Comparison of ENCODE assay signal across 8 mouse cellular contexts in genomic region chr16:91884196-91884595, GRCm38 (mm10).
DNase-seq lines count a peak whose midpoint lies in the region; ATAC-seq and TF ChIP-seq lines count a peak whose summit lies in the region.

No protein-coding gene starts in this region.

- no peak for TF ChIP-seq POLR2A in brain, embryonic 14.5 days (IDR thresholded peaks at IDR 0.05; ENCODE audit: borderline replicate concordance, extremely low read depth, insufficient read depth, insufficient read length, poor library complexity, severe bottlenecking)
- TF ChIP-seq POLR2A in liver, adult 2 months (IDR thresholded peaks at IDR 0.05; ENCODE audit: extremely low read depth, insufficient read depth, low read length) = no peak

- H3K79me2 ChIP-seq in liver, adult 2 months (ENCODE audit: control insufficient read depth, insufficient read depth, low read length) = no peaks in the 10 kb centered on the region

- peak; percentile 73 for TF ChIP-seq CTCF in brain, embryonic 14.5 days (IDR thresholded peaks at IDR 0.05; ENCODE audit: borderline replicate concordance, extremely low read depth, insufficient read depth, insufficient read length)
- peak; percentile 95 for TF ChIP-seq CTCF in liver, adult 2 months (IDR thresholded peaks at IDR 0.05; ENCODE audit: low read depth, low read length)

- no peaks in the 10 kb centered on the region for H3K27me3 ChIP-seq in liver, adult 2 months (ENCODE audit: control insufficient read depth, insufficient read depth, low read length)

- 56% methylated on average over 5 of the region's 5 CpGs for WGBS in liver, adult 2 months

- H3K4me1 ChIP-seq in liver, adult 2 months (ENCODE audit: control insufficient read depth, insufficient read depth, low read length) = no peaks in the 10 kb centered on the region

- no peak overlapping the region for H3K9ac ChIP-seq in liver, adult 2 months (ENCODE audit: low read depth, low read length)

- DNase-seq in heart, adult 11 months = peak; percentile 86
- DNase-seq in heart, adult 8-10 months (ENCODE audit: low spot score) = no peak
- peak; percentile 56 for DNase-seq in CD4-positive helper T cell, adult 2 months (ENCODE audit: low read depth, low spot score)
- no peak for DNase-seq in brain, embryonic 14.5 days (ENCODE audit: low read depth)
- peak; percentile 29 for DNase-seq in liver, adult 2 months (ENCODE audit: extremely low read depth, low read depth, low spot score)
- DNase-seq in spleen, postnatal 14 days (ENCODE audit: low spot score in 2 of 2) = peak; percentile 41 to 67
- no peak for DNase-seq in right cerebral cortex, postnatal 10 days (ENCODE audit: low spot score in 2 of 2)

- H3K27ac ChIP-seq in liver, adult 2 months (replicated peaks; ENCODE audit: insufficient read depth, low read depth, low read length) = no peak overlapping the region

- no peaks in the 10 kb centered on the region for H3K36me3 ChIP-seq in liver, adult 2 months (ENCODE audit: control insufficient read depth, insufficient read depth, low read length)

- ATAC-seq in inflammation-experienced regulatory T-cells, adult 6 months = no peak

- no peak overlapping the region for H3K4me3 ChIP-seq in liver, adult 2 months (ENCODE audit: insufficient read depth, low read depth, low read length)

Comparison
In these comparisons a context has a peak if more than half of its experiments do, and no peak if none do; other contexts are left out.
1. DNase-seq: peak in heart, adult 11 months (single experiment), CD4-positive helper T cell, adult 2 months (single experiment), liver, adult 2 months (single experiment) and spleen, postnatal 14 days (2 of 2); none in heart, adult 8-10 months (single experiment), brain, embryonic 14.5 days (single experiment) and right cerebral cortex, postnatal 10 days (0 of 2).